Mouse (Mus musculus) lung, adult 2 months (tissue): ENCODE results near the gene Ap5m1. TPM values are rescaled to one million over a fixed set of nuclear protein-coding genes. Genes with fewer than 3 reads are reported as not detected.
"Not testable (repeated sequence)": the region's sequence is repeated elsewhere in the genome, so short reads cannot be mapped to it uniquely, and the experiment has no call there.

Experiments used
- DNase-seq: peaks from one replicate; pipeline ENCODE4 v3.0.0; 2022
- H3K4me1 ChIP-seq: fragments of 200-500 bp; 2 replicates; pipeline ENCODE4 v1.6.1; 2011; ENCODE audit warnings: low read length; ENCODE audit not compliant: control insufficient read depth, insufficient read depth
- H3K4me3 ChIP-seq: fragments of 200-500 bp; replicated peaks from 2 replicates; pipeline ENCODE3; 2011; ENCODE audit warnings: low read depth, mild to moderate bottlenecking, control low read depth, low read length; ENCODE audit errors: extremely low read depth
- CTCF ChIP-seq: fragments of 200-500 bp; IDR thresholded peaks from 2 replicates; pipeline ENCODE4 v1.5.1; 2011; ENCODE audit warnings: mild to moderate bottlenecking, low read length, control low read depth; ENCODE audit not compliant: insufficient read depth
- POLR2A ChIP-seq: fragments of 200-500 bp; IDR thresholded peaks from 2 replicates; pipeline ENCODE4 v1.6.1; 2011; ENCODE audit warnings: low read depth, mild to moderate bottlenecking, control low read depth, low read length, borderline replicate concordance; ENCODE audit errors: extremely low read depth
- WGBS: fragments of 180-500 bp; shearing (Covaris S2); methylation state at CpG from one replicate; pipeline ENCODE4 v1.1.7; 2018; 5-methylcytosine and 5-hydroxymethylcytosine counted together
- polyA plus RNA-seq: library from polyadenylated mRNA; depleted of rRNA; stranded (reverse); fragments of >200 nt; gene quantifications from 2 replicates; pipeline ENCODE4 v1.2.3, GENCODE M21; 2012

The Ap5m1 gene
- polyA plus RNA-seq, 1 experiment = 10.6 TPM

- TF ChIP-seq POLR2A = no peak
- no peak for TF ChIP-seq CTCF
- DNase-seq = no peak
- no peaks in the 10 kb centered on the region for H3K4me1 ChIP-seq
- WGBS = 95% methylated on average over 7 of the region's 7 CpGs
- no peak overlapping the region for H3K4me3 ChIP-seq
Measured at GRCm38 (mm10) chr14:49073896-49074295, 8.0 kb downstream of the Ap5m1 start.

- 72% methylated on average over 2 of the region's 2 CpGs for WGBS
Measured at GRCm38 (mm10) chr14:49074361-49074760, 8.5 kb downstream of the Ap5m1 start.

GRCm38 (mm10) chr14:49078820-49079219 lies 12.9 kb downstream of the Ap5m1 start:
- DNase-seq = no peak
- 95% methylated on average over 2 of the region's 2 CpGs for WGBS
- Histone ChIP-seq H3K4me3 (no peak overlapping the region), H3K4me1 (no peaks in the 10 kb centered on the region)
- no peak for TF ChIP-seq POLR2A
- TF ChIP-seq CTCF = no peak

More at GRCm38 (mm10) chr14:49074361-49074760, 8.5 kb downstream of the Ap5m1 start:
- TF ChIP-seq POLR2A (no peak), CTCF (no peak)
- no peaks in the 10 kb centered on the region for H3K4me1 ChIP-seq
- no peak overlapping the region for H3K4me3 ChIP-seq
- DNase-seq = no peak

GRCm38 (mm10) chr14:49086522-49086921 lies 20.6 kb downstream of the Ap5m1 start:
- no peaks in the 10 kb centered on the region for H3K4me1 ChIP-seq
- DNase-seq = no peak
- TF ChIP-seq POLR2A (no peak), CTCF (no peak)
- H3K4me3 ChIP-seq = no peak overlapping the region
- WGBS = 86% methylated on average over 4 of the region's 4 CpGs

GRCm38 (mm10) chr14:49088155-49089048 lies 22.5 kb downstream of the Ap5m1 start:
- no peaks in the 10 kb centered on the region for H3K4me1 ChIP-seq
- 83% methylated on average over 14 of the region's 14 CpGs for WGBS
- DNase-seq = no peak
- TF ChIP-seq CTCF (no peak), POLR2A (no peak)
- no peak overlapping the region for H3K4me3 ChIP-seq

GRCm38 (mm10) chr14:49089461-49090058 lies 23.7 kb downstream of the Ap5m1 start:
- H3K4me3 ChIP-seq = no peak overlapping the region
- no peak for DNase-seq
- H3K4me1 ChIP-seq = no peaks in the 10 kb centered on the region
- TF ChIP-seq POLR2A (no peak), CTCF (no peak)
- 58% methylated on average over 6 of the region's 6 CpGs for WGBS

- WGBS = 69% methylated on average over 5 of the region's 5 CpGs
- DNase-seq = no peak
- TF ChIP-seq POLR2A (no peak), CTCF (no peak)
- H3K4me3 ChIP-seq = no peak overlapping the region
- no peaks in the 10 kb centered on the region for H3K4me1 ChIP-seq
Measured at GRCm38 (mm10) chr14:49090102-49090501, 24.2 kb downstream of the Ap5m1 start.

- TF ChIP-seq POLR2A = no peak
- no peak for TF ChIP-seq CTCF
- H3K4me1 ChIP-seq = no peaks in the 10 kb centered on the region
- 93% methylated on average over 4 of the region's 4 CpGs for WGBS
- DNase-seq = no peak
- H3K4me3 ChIP-seq = no peak overlapping the region
Measured at GRCm38 (mm10) chr14:49091277-49091676, 25.4 kb downstream of the Ap5m1 start.

GRCm38 (mm10) chr14:49091755-49092154 lies 25.9 kb downstream of the Ap5m1 start:
- H3K4me1 ChIP-seq, H3K4me3 ChIP-seq, DNase-seq: not testable (repeated sequence)
- 27% methylated on average over 1 of the region's 1 CpGs for WGBS

- H3K4me1 ChIP-seq = no peaks in the 10 kb centered on the region
- no peak overlapping the region for H3K4me3 ChIP-seq
- WGBS = 6% methylated on average over 7 of the region's 7 CpGs
- TF ChIP-seq POLR2A = no peak
- peak; percentile 54 for TF ChIP-seq CTCF
- DNase-seq = peak; percentile 58
Measured at GRCm38 (mm10) chr14:49118381-49118780, 52.5 kb downstream of the Ap5m1 start.
